Mouse (Mus musculus): ENCODE measurements around the gene Coro7. TPM values are rescaled to one million over a fixed set of nuclear protein-coding genes. Genes with fewer than 3 reads are reported as not detected.

The Coro7 gene
- total RNA-seq, 2 experiments from 2014 or later: 78.4 to 85.4 TPM

DNA sequence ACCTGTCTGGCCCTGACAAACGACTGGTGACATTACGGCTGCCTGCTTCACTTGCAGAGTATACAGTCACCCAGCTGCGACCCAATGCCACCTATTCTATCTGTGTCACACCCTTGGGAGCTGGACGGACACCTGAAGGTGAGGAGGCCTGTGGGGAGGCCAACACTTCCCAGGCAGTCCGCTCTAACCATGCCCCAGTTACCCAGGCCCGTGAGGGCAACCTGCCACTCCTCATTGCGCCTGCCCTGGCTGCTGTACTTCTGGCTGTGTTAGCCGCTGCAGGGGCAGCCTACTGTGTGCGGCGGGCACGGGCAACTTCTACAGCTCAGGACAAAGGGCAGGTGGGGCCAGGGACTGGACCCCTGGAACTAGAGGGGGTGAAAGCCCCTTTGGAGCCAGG, 29.9 kb downstream of the Coro7 start:
- DNase-seq (ENCODE audit: low spot score in 2 of 2): no peak

DNA sequence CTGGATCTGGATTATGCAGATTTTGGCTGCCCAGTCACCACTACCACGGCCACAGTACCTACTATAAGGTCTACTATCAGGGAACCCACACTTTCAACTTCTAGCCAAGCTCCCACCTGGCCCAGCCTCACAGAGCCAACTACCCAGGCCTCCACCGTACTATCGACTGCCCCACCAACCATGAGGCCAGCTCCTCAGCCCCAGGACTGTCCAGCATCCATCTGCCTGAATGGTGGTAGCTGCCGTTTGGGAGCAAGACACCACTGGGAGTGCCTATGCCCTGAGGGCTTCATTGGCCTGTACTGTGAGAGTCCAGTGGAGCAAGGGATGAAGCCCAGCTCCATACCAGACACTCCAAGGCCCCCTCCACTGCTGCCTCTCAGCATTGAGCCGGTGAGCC, 30.4 kb downstream of the Coro7 start:
- DNase-seq (ENCODE audit: low spot score in 2 of 2): no peak

DNA sequence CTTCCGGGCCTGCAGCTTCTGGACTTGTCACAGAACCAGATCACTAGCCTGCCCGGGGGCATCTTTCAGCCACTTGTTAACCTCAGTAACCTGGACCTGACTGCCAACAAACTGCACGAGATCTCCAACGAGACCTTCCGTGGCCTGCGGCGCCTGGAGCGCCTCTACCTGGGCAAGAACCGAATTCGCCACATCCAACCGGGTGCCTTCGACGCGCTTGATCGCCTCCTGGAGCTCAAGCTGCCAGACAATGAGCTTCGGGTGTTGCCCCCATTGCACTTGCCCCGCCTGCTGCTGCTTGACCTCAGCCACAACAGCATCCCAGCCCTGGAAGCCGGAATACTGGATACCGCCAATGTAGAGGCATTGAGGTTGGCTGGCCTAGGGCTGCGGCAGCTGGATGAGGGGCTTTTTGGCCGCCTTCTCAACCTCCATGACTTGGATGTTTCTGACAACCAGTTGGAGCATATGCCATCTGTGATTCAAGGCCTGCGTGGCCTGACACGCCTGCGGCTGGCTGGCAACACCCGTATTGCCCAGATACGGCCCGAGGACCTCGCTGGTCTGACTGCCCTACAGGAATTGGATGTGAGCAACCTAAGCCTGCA, 31.1 kb downstream of the Coro7 start:
- no peak for DNase-seq (ENCODE audit: low spot score in 2 of 2)

DNA sequence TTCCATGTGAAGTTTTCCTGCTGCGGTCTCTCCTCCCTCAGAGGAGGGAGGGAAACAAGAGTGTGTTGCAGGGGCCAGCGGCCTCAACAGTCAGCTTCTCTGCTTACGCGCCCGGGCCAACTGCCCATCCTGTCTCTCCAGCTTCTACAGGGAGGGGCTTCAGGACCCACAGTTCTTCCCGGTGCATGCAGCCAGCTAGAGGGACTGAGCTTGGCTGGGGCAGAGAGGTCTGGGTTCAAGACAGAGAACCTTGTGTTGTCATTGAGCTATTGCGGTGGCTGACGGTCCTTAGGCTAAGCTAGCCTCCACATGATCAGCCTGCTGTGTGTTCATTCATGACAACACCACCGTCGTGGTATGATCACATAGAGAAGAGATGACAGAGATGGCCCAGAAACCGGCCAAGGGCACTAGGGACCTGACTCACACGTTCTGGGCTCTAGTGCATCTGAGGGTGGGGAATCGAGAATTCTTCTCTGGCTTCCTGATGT, 31.9 kb downstream of the Coro7 start:
- no peak for DNase-seq (ENCODE audit: low spot score in 2 of 2)

DNA sequence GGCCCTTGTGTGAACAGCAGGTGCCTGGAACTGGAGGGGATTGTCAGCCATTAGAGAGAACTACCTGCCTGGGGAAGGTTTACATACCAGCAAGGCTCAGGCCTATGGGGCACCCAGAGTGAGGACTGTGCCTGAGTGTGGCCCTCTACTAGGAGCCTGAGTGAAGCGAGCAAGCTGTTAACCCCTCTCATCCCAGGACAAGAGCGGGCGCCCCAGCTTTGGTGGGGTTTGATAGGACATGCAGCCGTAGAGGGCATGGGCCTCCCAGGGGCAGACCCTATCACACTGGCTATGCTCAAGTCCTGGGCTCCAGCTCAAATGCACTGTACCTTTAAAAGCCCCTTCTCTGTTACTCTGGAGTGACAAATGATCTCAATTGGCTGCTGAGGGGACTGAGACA, 32.7 kb downstream of the Coro7 start:
- no peak for DNase-seq (ENCODE audit: low spot score in 2 of 2)

DNA sequence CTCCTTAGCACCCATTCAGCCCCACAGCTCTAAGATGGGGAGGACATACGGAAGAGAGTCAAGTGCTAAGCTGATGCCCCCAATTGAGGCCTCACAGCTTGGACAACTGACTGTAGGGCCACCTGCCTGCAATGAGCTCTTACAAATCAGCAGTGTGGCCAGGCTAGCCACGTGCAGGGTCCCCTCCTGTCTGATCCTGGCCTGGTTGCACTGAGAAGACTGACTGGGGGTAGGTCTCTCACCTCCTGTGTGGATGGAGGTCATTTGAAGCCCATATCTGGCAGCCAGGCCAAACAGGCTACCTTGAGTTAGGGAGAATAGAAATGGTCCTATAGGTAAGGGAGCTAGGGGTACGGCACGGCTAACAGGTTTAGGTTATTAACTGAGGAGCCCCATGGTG, 33.7 kb downstream of the Coro7 start:
- no peak for DNase-seq (ENCODE audit: low spot score in 2 of 2)

DNA sequence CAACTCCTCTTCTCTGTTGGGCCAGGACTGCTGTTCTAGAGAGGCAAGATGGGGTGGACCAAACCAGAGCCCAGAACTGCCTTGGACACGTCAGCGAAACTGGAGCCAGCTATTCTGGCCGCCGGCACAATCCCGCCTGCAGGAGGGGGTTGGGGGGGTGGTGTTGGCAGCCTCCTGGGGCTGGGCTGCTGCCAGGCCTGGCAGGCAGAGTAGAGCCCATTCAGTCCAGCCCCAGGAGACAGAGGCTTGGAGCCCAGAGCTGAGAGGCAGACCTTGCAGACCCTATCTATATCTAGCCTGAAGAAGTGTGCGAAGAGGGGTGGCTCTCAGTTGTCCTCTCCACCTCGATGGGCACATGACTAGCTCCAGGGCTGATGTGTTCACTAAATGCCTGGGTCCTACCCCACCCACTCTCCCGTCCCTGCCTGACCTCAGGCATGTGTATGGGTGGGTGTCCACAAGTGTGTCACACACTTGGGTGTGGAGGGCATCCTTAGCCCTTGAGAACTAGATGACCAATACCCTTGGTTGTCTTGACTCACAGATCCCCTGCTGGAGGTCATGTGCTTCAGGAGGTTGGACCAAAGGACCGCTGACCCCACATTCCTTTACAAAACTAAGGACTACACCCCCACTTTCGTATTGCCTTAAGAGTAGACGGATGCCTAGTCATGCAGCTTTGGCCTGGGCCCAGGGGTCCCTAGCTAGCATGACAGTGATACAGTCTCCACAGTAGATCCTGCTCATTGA, 35.7 kb downstream of the Coro7 start:
- peak; percentile 71 to 84 for DNase-seq (ENCODE audit: low spot score in 2 of 2)

DNA sequence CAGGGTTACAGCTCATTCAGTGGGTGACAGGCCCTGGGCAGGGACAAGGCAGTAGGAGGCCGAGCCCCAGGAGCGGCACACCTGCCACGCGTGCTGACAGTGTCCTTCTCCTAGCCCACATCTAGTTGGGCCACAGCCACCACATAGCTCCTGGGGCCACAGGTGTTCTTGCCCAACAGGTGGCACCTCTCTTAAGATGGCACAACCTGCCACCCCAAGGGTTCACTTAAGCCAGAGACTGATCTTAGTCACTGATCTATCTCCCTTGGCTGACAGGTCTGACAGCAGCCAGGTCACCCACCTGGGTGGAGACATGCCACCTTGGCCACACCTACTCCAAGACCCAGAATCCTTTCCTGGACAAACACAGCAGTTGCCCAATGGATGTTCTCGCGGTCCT, 36.6 kb downstream of the Coro7 start:
- DNase-seq (ENCODE audit: low spot score in 2 of 2): no peak

DNA sequence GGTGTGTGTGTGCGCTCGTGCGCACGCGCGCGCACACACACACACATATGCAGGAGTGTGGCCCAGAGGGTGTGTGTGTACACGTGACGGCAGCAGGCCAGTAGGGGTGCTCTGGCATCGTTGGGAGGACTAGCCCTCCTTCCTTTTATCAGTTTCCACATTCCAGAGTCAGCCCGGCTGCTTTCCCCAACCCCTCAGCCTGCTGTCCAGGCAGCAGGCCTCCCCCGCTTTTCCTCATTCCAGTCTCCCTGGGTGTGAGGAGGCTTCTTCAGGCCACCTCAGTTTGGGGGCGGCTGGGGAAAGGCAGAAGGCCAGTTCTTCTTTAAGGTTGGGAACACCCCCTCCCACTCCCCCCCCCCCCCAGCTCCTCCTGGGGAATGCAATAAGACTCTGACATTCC, 37.4 kb downstream of the Coro7 start:
- peak; percentile 63 to 78 for DNase-seq (ENCODE audit: low spot score in 2 of 2)

DNA sequence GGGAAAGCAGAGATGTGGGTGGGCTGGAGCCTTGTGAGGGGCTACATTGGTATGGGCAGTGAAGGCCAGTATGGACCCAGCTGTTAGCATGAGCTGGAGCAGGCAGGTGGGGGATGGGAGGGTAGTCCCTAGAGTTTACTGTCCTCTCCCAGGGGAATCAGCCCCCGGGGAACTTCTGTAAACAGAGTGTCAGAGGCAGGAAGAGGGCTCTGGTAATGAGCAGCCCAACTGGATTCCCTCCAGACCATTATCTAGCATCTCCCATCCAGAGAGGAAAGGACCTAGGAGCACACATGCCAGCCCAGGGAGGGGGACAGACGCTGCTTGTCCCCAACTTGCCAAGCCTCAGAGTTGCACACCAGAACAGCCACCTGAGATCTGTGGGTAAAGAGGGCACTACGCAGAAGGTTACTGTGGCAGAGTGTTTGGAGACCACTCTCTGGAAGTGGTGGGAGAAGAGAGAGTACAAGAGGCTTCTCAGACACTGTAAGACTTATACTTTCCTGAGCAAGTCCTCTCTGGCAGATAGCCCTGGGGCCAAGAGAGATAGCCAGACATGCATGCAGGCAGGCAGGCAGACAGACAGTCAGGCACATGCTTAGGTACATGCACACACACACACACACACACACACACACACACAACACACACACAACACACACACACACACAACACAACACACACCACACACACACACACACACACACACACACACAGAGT, 38.3 kb downstream of the Coro7 start:
- DNase-seq (ENCODE audit: low spot score in 2 of 2): no peak

DNA sequence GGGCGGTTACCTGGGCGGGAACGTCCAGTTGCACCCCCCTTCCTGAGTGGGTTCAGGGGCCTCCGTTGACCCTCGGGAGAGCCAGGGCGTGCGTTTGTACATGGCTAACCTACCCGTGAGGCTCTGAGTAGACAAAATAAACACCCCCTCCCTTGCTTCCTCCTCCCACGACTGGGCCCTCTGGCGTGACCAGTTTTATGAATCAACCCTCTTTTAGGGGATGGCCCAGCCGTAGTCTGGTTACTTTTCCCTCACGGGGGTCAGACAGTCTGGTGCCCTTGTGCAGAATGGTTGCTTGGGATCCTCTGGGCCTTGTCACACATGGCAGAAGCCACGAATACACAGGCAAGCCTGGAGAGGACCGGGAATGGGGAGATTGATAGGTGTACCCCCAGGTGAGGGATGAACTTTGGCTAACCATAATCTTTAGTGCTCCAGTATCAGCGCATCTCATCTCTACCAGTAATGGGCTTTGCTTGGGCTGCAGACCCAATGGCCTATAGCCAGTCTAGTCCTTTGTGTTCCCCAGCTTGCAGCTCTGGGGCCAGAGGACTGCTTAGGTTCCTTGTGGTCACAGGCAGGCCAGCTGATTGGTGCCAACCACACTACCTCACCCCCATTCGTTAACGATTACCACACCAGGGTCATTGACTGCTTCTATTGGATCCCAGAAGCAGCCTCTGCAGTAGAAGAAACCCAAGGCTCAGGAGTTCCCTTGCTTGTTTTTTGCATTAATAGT, 39.1 kb downstream of the Coro7 start:
- DNase-seq (ENCODE audit: low spot score in 2 of 2): no peak

DNA sequence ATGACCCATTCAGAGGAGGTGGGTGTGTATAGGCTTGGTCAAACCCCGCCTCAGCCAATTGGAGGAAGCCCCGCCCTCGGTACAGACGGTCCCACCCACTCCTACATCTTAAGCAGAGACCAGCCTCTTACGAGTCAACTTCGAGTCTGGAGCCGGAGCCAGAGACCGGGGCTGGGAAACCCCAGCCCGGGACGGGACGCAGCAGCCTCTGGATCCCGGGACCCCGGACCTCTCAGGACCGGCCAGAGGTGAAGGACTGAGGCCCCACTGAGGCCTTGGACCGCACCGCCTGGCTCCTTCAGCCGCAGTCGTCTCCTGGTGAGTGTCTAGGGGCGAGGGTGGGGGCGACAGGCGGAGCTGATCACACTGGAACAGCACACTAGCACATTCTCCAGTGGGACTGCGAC, 39.7 kb downstream of the Coro7 start, which contains the start of the genes Vasn and Dnaja3:
Gene Vasn (plus strand): TSS at position 111 of the 407 bp plus-strand sequence.
Gene Dnaja3 (plus strand): TSS at position 159 of the 407 bp plus-strand sequence.
- DNase-seq (ENCODE audit: low spot score in 2 of 2): peak; percentile 74 to 82

DNA sequence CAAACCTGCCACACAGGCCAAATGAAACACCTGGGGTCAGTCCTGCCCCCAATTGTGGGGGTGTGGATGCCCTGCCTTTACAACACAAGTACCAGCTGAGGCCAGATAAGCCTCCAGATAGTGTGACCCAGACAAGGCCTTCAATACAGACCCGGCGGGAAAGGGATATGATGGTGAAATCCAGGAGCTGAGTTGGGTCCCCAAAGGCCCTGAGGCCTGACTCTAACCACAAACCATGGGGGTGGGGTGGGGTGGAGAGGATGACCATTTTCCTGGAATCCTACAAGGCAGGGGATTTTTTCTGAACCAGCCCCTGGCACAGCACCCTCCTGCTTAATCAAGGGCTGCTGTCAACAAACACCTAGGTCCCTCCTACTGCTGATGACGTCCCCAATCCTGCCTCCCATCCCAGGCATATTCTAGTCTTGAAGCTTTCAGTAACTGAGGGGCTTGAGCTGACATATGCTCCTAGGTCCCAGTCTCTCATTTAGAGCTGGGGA, 40.6 kb downstream of the Coro7 start:
- DNase-seq (ENCODE audit: low spot score in 2 of 2): no peak

DNA sequence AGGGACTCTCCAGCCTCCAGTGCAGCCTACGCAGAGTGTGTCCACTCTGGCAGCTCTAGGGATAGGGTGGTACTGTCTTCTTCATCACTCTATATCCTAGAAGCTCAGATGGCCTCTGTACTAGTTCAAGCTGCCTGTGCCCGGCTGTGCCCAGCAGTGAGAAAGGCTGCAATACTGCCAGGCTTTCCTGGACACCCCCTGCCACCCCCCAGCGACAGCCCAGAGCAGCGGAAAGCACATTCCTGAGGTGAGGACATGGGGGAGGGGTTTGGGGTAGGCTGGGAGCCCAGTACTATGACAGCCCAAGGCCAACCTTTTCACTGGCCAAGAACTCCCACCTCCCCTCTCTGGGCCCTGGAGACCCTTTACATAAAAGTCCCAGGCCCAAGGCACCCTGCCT, 43.8 kb downstream of the Coro7 start:
- no peak for DNase-seq (ENCODE audit: low spot score in 2 of 2)

DNA sequence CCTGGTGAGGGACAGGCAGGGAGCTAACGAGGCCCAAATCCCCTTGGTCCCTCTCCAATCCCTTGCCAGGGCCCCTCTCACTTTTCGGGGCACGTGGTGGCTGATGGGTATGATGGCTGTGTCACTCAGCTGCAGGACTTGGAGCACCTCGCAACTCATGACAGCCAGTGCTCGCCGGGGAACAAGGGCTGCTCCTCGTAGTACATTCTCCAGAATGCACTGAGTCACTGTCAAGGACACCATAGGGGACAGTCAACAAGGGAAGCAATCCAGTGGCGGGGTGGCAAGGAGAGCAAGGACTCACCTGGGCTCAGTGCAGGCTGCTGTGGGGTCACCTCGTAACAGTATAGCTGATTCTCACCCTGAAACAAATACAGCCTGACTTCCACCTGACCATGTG, 44.9 kb downstream of the Coro7 start:
- no peak for DNase-seq (ENCODE audit: low spot score in 2 of 2)

DNA sequence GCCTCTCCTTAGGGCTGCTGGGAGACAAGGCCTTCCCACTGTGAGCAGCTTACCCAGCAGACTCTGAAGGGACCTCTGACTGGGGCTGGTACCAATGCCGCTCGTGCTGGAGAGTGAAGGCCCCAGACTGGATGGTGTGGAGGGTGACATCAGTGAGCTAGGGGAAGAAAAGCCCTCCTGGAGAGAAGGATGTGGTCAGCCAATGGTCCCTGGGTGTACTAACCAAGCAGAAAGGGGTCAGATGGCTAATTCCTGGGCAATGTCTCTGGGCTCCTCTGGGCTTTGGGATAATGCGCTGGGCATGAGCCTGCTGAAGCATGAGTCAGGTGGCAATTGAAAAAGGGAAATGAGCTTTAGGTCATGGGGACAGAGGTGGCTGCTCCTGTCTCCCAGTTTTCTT, 45.9 kb downstream of the Coro7 start:
- no peak for DNase-seq (ENCODE audit: low spot score in 2 of 2)

DNA sequence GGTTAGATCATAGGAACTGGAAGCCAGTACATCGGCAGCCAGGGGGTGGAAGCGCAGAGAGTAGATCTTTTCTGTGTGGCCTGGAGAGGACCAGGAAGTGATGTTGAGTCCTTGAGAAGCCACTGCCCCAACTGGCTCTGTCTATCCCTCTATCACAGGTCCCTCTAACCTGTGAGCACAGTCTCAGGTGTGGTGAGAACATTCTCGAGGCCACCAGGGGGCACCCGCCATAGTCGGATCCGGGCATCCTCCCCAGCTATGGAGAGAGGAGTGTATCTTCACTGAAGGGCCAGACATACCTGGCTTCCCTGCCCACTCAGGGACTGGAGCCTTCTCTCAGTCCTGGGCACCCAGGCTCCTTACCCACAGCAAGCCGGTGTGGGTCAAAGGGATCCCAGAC, 47.5 kb downstream of the Coro7 start:
- no peak for DNase-seq (ENCODE audit: low spot score in 2 of 2)

DNA sequence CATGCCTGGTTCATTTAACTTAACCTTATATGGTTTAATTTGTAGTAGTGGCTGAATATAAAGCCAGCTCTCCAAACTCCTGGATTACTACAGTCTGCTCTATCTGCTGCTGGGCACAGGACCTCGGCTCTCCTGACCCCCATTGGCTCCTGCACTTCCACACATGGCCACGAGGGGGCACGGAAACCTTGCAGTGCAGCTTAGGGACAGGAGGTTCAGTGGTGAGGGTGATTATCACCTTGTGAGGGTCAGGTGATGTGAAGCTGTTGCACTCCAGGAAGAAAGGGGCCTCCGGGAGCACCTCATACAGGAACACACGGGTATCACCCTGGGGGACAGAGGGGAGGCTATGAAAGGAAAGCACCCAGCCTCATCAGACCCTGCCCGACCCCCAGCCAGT, 49.6 kb downstream of the Coro7 start:
- peak; percentile 77 to 83 for DNase-seq (ENCODE audit: low spot score in 2 of 2)

DNA sequence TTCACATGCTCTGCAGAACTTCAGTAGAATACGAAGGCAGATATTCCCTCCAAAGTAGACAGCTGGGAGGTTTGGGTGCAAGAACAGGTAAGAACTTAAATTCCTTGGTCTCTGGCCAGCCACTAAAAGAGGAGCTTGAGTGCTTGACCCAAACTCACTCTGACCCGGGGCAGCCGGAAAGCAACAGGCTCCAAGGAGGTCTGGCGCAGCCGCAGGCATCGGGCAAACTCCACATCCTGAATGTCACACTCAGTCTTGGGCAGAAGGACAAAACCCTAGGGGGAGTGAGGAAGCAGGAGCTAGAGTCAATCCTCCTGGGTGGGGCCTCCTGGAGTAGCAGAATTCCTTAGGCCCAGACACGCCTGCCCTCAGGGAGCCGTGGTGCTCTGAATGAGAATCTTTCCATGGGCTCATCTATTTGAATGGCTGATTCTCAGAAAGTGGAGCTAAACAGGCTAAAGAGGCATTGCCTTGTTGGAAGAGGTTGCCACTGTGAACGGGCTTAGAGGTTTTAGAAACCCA, 50.6 kb downstream of the Coro7 start:
- no peak for DNase-seq (ENCODE audit: low spot score in 2 of 2)

DNA sequence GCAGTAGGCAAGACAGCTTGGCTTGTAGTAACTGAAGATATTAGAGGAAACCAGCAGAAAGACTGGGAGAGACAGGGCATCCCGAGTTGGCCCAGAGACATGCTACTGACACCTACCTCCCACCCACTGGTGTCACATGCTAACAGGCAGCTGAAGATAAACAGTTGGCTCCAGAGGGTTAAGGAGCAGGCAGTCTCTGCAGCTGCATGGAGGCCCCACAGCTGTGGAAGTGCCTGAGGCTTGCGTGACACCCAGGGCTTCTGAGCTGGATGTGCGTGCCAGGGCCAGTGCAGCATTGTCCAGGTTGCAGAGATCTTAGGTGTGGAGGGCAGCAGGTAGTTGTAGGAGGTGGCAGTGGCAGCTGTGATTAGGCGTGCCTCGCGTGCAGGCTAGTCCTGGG, 52.5 kb downstream of the Coro7 start:
- no peak for DNase-seq (ENCODE audit: low spot score in 2 of 2)

All from left cerebral cortex, adult 18-20 months (tissue).